In genomic region chr4:106251430-106251829, GRCm38 (mm10) we compare ENCODE assay signal across 26 mouse cellular contexts.
"Had no signal": no experiment of that assay in that cellular context is flagged by ENCODE, and none has a peak within 500 bp of the region (broad histone marks: within the 10 kb centered on the region; RNA-seq: fewer than 3 reads in every experiment).

No protein-coding gene starts in this region.

- H3K27me3 ChIP-seq: heart, embryonic 13.5 days; heart, embryonic 15.5 days; hindbrain, embryonic 13.5 days; hindbrain, embryonic 15.5 days; intestine, embryonic 15.5 days; kidney, embryonic 15.5 days; limb, embryonic 13.5 days; limb, embryonic 15.5 days; liver, embryonic 15.5 days had no signal

- H3K9me3 ChIP-seq: heart, embryonic 13.5 days; heart, embryonic 15.5 days; hindbrain, embryonic 13.5 days; hindbrain, embryonic 15.5 days; intestine, embryonic 15.5 days; kidney, embryonic 15.5 days; limb, embryonic 15.5 days had no signal

- H3K36me3 ChIP-seq: heart, embryonic 13.5 days; heart, embryonic 15.5 days; hindbrain, embryonic 13.5 days; hindbrain, embryonic 15.5 days; intestine, embryonic 15.5 days; kidney, embryonic 15.5 days; limb, embryonic 13.5 days; limb, embryonic 15.5 days; liver, embryonic 15.5 days had no signal

- H3K27ac ChIP-seq: heart, adult 2 months; heart, embryonic 13.5 days; heart, embryonic 15.5 days; hindbrain, embryonic 13.5 days; hindbrain, embryonic 15.5 days; hindbrain, postnatal 0 days; intestine, embryonic 15.5 days; kidney, embryonic 15.5 days; kidney, postnatal 0 days; limb, embryonic 13.5 days; limb, embryonic 15.5 days had no signal

- H3K4me2 ChIP-seq: heart, embryonic 11.5 days; heart, embryonic 13.5 days; heart, embryonic 15.5 days; hindbrain, embryonic 13.5 days; hindbrain, embryonic 15.5 days; intestine, embryonic 15.5 days; kidney, embryonic 15.5 days; limb, embryonic 13.5 days; limb, embryonic 15.5 days; liver, embryonic 15.5 days had no signal

- ATAC-seq: forebrain, postnatal 0 days; hindbrain, postnatal 0 days; intestine, embryonic 15.5 days had no signal

- DNase-seq: forebrain, postnatal 0 days; gastrocnemius, postnatal 14 days; gastrocnemius, postnatal 36 days; heart, adult 2 months; heart, postnatal 14 days; heart, postnatal 36 days; kidney, adult 11 months; kidney, adult 2 months; kidney, adult 9 months; kidney, postnatal 14 days; kidney, postnatal 36 days; layer of hippocampus, adult 9-11 months; layer of hippocampus, postnatal 36 days; left cerebral cortex, postnatal 4 days had no signal

- H3K4me3 ChIP-seq: heart, adult 2 months; heart, embryonic 13.5 days; heart, embryonic 15.5 days; hindbrain, embryonic 13.5 days; hindbrain, embryonic 15.5 days; intestine, embryonic 15.5 days; kidney, embryonic 15.5 days; limb, embryonic 13.5 days; limb, embryonic 15.5 days; liver, embryonic 15.5 days had no signal

- H3K9ac ChIP-seq: forebrain, postnatal 0 days; heart, embryonic 13.5 days; heart, embryonic 15.5 days; hindbrain, embryonic 13.5 days; hindbrain, embryonic 15.5 days; intestine, embryonic 15.5 days; kidney, embryonic 15.5 days; limb, embryonic 13.5 days; limb, embryonic 15.5 days; liver, embryonic 15.5 days had no signal
